Mouse (Mus musculus) liver, embryonic 14.5 days (tissue): ENCODE data around the gene Klf5.

Experiments
- CTCF ChIP-seq: IDR thresholded peaks from 2 replicates; pipeline ENCODE4 v1.5.1; 2016; ENCODE audit warnings: antibody characterized with exemption, low read depth, control low read depth
- EP300 ChIP-seq: IDR thresholded peaks from 2 replicates; pipeline ENCODE4 v1.6.1; 2016; ENCODE audit warnings: antibody characterized with exemption, low read depth

DNA sequence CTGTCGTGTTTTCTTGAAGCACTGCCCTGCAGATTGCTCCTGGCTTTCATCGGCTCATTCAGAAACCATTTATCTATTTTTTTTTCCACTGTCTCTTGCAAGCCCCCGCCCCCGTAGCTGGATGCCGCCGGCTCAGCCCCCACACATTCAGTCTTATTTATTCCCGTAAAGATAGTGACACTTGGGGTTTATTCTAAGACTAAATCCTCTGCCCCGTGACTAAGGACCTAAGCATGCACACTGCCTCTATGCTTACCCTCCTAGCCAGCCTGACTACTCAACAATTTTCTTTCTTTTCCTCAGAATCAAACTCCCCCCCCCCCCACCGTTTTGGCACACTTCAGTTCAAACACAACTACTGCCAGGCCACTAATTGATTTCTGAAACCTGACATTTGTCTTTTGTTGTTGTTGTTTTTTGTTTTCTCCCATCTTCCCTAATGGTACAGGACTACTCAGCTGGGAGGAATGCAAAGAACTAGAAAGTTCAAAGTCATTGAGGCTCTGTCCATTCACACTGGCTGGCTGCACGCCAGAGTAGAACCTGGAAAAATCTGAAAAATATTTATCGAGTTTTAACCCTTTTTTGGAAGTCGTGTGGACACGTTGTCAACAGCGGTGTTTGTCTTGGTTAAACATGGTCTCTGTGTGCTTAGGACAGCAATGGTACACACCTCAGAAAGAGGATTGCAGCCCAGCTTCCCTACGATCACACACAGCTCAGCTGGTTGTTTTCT lies 2.7 kb upstream of the Klf5 start:
- TF ChIP-seq CTCF (no peak), EP300 (no peak)
